Mouse (Mus musculus) bone marrow, adult 2 months (tissue): Measurements from ENCODE around the gene Gldn. TPM values are rescaled to one million over a fixed set of nuclear protein-coding genes. Genes with fewer than 3 reads are reported as not detected.
A peak's percentile ranks its signal among the peaks of the same experiment; 100 is the strongest.

Source experiments
- H3K27ac ChIP-seq: fragments of 200-500 bp; 2 replicates; pipeline ENCODE4 v1.5.1; 2012; ENCODE audit warnings: low read depth, mild to moderate bottlenecking, control low read depth, inconsistent platforms, low read length; ENCODE audit not compliant: control insufficient read depth, poor library complexity, insufficient read depth
- H3K4me1 ChIP-seq: fragments of 200-500 bp; 2 replicates; pipeline ENCODE4 v1.6.1; 2011; ENCODE audit warnings: low read length; ENCODE audit not compliant: control insufficient read depth, insufficient read depth
- H3K4me3 ChIP-seq: fragments of 200-500 bp; replicated peaks from 2 replicates; pipeline ENCODE3; 2011; ENCODE audit warnings: mild to moderate bottlenecking, low read depth, low read length, control low read depth; ENCODE audit not compliant: control insufficient read depth
- CTCF ChIP-seq: fragments of 200-500 bp; IDR thresholded peaks from 2 replicates; pipeline ENCODE4 v1.5.1; 2011; ENCODE audit warnings: low read length, control low read depth; ENCODE audit not compliant: control insufficient read depth, insufficient read depth
- POLR2A ChIP-seq: fragments of 200-500 bp; IDR thresholded peaks from 2 replicates; pipeline ENCODE4 v1.6.1; 2011; ENCODE audit warnings: low read depth, mild to moderate bottlenecking, control low read depth, low read length, borderline replicate concordance; ENCODE audit not compliant: control insufficient read depth
- WGBS: fragments of 180-500 bp; shearing (Covaris S2); methylation state at CpG from one replicate; pipeline ENCODE4 v1.1.7; 2018; 5-methylcytosine and 5-hydroxymethylcytosine counted together
- polyA plus RNA-seq: library from polyadenylated mRNA; stranded (reverse); fragments of >200 nt; gene quantifications from 2 replicates; pipeline ENCODE4 v1.2.4, GENCODE M21; 2011; ENCODE audit warnings: low replicate concordance; ENCODE audit not compliant: missing spikeins, insufficient read depth, insufficient read length

Gene Gldn
- polyA plus RNA-seq, 1 experiment: not detected

DNA sequence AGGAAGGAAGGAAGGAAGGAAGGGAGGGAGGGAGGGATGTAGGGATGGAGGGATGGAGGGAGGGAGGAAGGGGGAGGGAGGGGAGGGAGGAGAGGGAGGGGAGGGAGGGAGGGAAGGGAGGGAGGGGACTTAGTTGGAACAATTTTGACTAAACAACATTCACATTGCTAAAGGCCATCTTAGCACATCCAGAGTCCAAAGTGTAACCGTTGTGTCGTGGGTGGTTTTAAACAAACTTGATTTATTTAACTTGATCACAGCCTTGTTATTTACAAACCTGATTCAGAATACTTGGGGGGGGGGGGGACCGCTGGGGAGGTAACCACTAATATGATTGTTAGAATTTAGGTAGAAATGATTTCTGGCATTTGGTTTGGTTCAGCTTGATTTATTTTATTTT lies 13.1 kb downstream of the Gldn start:
- 76% methylated on average over 3 of the region's 3 CpGs for WGBS
- no peak overlapping the region for H3K27ac ChIP-seq
- H3K4me1 ChIP-seq: no peaks in the 10 kb centered on the region
- TF ChIP-seq CTCF (no peak), POLR2A (no peak)
- no peak overlapping the region for H3K4me3 ChIP-seq

DNA sequence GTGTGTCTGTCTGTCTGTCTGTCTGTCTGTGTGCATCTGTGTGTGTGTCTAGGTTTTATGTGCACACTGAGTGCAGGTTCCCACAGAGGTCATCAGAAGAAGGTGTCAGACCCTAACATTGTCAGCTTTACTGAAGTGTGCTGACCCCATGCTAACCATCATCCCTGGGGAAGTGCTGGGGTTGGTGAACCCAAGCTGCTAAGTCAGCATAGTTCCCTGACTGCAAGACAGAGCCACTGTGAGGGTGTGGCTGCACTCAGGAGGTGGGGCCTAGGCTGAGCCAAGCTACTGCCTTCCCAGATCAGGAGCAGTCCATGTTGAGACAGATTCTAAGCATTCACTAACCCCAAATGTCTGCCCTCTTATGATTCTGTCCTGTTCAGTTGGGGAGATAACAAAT lies 13.5 kb downstream of the Gldn start:
- Histone ChIP-seq H3K27ac (no peak overlapping the region), H3K4me3 (no peak overlapping the region), H3K4me1 (no peaks in the 10 kb centered on the region)
- TF ChIP-seq POLR2A (no peak), CTCF (no peak)

GRCm38 (mm10) chr9:54301255-54301654 lies 15.0 kb downstream of the Gldn start:
- Histone ChIP-seq H3K4me1 (no peaks in the 10 kb centered on the region), H3K4me3 (no peak overlapping the region), H3K27ac (no peak overlapping the region)
- TF ChIP-seq POLR2A (no peak), CTCF (no peak)
- 61% methylated on average over 4 of the region's 4 CpGs for WGBS

DNA sequence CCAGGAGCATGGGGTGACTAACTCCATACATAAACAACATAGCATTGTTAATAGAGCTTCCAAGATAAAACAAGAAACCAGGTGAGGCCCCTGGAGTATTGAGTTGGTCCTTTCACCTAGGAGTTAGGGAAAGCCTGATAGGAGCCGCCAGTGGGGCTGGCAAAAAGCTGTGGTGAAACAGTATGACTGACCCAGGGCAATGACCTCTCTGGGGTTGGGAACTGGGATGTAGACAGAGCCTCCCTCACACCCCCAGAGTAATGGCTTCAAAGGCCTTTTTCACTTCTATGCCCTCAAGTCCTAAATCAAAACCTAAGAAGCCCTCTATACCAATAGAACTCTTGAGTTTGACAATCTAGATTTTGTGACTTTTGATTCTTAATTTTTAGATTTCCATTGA lies 21.9 kb downstream of the Gldn start:
- H3K4me3 ChIP-seq: no peak overlapping the region
- H3K27ac ChIP-seq: no peak overlapping the region
- 72% methylated on average over 1 of the region's 1 CpGs for WGBS
- no peaks in the 10 kb centered on the region; the same call in 1 of the 2 replicates for H3K4me1 ChIP-seq
- TF ChIP-seq POLR2A: no peak
- no peak for TF ChIP-seq CTCF

GRCm38 (mm10) chr9:54308751-54309358 lies 22.6 kb downstream of the Gldn start:
- Histone ChIP-seq H3K27ac (no peak overlapping the region), H3K4me3 (no peak overlapping the region), H3K4me1 (no peaks in the 10 kb centered on the region; the same call in 1 of the 2 replicates)
- 77% methylated on average over 2 of the region's 2 CpGs for WGBS
- TF ChIP-seq POLR2A (no peak), CTCF (no peak)

- Histone ChIP-seq H3K27ac (no peak overlapping the region), H3K4me1 (no peaks in the 10 kb centered on the region), H3K4me3 (no peak overlapping the region)
- TF ChIP-seq POLR2A: no peak
- WGBS: 74% methylated on average over 9 of the region's 9 CpGs
Measured at GRCm38 (mm10) chr9:54316363-54316762, 30.1 kb downstream of the Gldn start.

GRCm38 (mm10) chr9:54323456-54323855 lies 37.2 kb downstream of the Gldn start:
- H3K27ac ChIP-seq: no peak overlapping the region
- H3K4me1 ChIP-seq: no peaks in the 10 kb centered on the region
- H3K4me3 ChIP-seq: no peak overlapping the region
- WGBS: 29% methylated on average over 8 of the region's 8 CpGs
- TF ChIP-seq CTCF: 0 out of 2 replicates have a peak, but pooled peaks have one; percentile 15
- TF ChIP-seq POLR2A: no peak

DNA sequence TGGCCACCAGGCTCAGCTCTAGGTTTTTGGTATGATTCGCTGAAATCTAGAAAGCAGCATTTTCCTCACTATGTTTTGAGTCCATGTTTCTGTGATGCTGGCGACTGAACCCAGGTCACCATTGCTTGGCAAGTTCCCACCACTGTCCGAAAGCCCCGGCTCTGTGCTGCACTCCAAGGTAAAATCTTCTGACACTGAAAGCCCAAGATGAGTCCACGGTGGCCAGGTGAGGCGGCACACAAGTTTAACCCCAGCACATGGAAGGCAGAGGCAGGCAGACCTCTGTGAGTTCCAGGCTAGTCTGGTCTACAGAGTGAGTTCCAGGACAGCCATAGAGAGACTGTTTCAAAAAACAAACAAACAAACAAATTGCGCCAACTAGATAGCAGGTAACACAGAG lies 42.9 kb downstream of the Gldn start:
- no peak for TF ChIP-seq CTCF
- no peak for TF ChIP-seq POLR2A
- Histone ChIP-seq H3K4me1 (no peaks in the 10 kb centered on the region), H3K4me3 (no peak overlapping the region), H3K27ac (no peak overlapping the region)
- WGBS: 81% methylated on average over 7 of the region's 7 CpGs

- Histone ChIP-seq H3K27ac (no peak overlapping the region), H3K4me3 (no peak overlapping the region), H3K4me1 (no peaks in the 10 kb centered on the region)
- 87% methylated on average over 12 of the region's 12 CpGs for WGBS
- TF ChIP-seq POLR2A (no peak), CTCF (no peak)
Measured at GRCm38 (mm10) chr9:54335582-54335981, 49.3 kb downstream of the Gldn start.
